Mouse (Mus musculus) liver, postnatal 0 days (tissue): Measurements from ENCODE around the gene Cxcl1.

ENCODE experiments used
- CTCF ChIP-seq: sonication (generic); IDR thresholded peaks from 2 replicates; pipeline ENCODE4 v1.5.1; 2016; ENCODE audit warnings: antibody characterized with exemption, low read depth
- EP300 ChIP-seq: IDR thresholded peaks from 2 replicates; pipeline ENCODE4 v1.6.1; 2016; ENCODE audit warnings: antibody characterized with exemption, low read depth, mild to moderate bottlenecking

DNA sequence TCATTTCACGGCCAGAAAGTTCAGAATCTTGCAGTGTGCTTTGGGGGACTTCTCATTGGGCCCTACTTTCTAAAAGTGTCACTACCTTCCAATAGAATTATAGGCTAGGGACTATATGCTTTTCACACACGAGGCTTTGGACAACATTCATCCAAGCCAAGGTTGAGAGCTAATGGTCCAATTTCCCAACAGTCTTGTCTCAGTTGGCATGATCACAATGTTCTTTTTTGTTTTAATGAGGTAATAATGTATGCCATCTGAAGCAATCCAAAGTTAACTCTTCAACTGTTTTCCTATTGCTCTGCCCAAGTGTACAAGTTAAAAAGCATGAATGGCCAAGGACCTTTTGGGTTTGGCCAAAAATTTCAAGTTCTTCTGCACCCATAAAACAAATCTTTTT, 28.5 kb downstream of the Cxcl1 start:
- no peak for TF ChIP-seq CTCF
- TF ChIP-seq EP300 = no peak
